Mouse (Mus musculus) NIH3T3 (cell line): ENCODE measurements around the gene Zar1.
"Not testable (repeated sequence)": the region's sequence is repeated elsewhere in the genome, so short reads cannot be mapped to it uniquely, and the experiment has no call there.

ENCODE experiments used
- DNase-seq: peaks from one replicate; pipeline ENCODE4 v3.0.0-alpha.2; 2012; ENCODE audit warnings: low read depth

Zar1 gene

DNA sequence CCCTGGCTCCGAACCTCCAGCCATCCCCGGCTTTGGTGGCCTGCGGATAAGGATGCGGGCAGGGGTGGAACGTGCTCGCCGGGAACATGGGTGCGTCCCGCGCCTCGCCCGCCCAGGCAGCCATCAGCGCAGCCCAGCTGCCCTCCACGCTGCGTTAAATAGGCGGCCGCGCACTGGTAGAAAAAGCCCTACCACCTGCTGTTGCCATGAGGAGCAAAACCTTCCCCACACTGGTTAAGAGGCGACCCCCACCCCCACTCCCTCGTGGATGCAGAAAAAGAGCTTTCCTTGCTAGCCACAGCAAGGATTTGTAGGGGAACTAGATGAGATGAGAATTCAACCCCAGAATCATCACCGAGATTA, at the start of gene Zar1:
Gene Zar1, minus strand, starts transcription at position 285 of the 363 bp plus-strand sequence.
- DNase-seq: not testable (repeated sequence)

DNA sequence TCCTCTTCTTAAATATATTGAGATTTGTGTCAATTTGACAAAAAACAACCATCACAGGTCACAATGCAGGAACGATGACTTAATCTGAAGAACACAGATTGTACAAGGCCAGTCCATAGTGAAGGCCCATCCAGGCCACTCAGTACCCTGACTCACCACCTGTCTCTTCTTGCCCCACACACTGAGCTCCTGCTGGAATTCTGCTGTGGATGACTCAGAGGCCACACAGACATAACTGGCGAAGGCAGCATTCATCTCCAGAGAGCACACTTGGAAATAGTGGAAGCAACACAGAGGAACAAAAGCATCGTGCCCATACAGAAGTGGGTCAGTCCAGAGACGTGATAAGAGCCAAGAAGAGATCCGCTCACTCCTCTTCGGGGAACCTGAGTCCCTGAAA, 49.0 kb upstream of the Zar1 start:
- peak; percentile 61 for DNase-seq

DNA sequence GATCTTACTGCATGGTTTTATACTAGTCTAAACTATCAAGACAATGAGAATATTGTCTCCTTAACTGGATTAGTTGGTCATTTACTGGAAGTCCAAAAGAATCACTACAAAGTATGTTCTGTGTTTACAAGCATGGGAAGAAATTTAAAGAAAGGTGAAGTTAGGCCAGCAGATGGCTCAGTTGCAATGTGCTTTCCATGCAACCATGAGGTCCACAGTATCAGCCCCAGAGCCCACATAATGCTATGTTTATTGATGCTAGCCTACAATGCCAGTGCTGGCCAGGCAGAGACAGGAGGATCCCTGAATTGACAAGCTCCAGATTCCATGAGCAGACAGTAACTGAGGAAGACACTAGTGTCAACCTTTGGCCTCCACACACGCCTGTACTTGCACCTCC, 40.0 kb upstream of the Zar1 start:
- DNase-seq: peak; percentile 17

DNA sequence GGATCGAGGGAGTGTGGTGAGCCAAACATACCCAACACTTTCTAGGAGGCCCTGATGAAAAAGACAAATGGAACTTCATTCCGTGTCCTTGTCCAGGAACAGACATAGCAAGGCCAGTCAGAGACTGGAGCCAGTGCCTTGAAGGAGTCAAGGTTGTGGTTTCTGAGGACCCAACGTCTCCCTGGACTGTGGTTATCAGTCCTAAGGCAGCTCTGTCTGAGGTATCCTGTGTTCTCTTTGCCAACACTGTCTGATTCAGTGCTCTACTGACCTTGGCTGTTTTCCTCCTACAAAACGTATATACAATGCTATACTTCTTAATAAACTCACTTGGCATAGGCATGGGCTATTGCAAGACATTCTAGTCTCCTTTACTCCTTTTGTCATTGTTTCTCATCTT, 36.4 kb upstream of the Zar1 start:
- no peak for DNase-seq

DNA sequence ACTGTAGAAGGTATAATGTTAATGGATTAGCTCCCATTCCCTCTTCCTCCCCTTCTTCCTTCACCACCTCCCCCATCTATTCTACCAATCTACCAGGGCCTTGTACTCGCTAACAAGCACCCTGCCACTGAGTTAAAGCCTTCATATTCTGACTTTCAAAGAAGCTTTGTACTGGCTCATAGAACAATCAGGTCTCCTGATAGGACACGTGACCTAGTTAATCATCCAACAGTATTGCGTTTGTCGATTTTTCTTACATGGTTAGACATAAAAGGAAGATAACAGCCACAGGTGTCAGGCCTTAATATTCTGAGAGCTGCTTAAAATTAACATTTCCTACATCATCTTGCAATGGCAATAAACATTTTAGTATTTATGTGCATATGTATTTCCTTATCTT, 22.1 kb upstream of the Zar1 start:
- no peak for DNase-seq

DNA sequence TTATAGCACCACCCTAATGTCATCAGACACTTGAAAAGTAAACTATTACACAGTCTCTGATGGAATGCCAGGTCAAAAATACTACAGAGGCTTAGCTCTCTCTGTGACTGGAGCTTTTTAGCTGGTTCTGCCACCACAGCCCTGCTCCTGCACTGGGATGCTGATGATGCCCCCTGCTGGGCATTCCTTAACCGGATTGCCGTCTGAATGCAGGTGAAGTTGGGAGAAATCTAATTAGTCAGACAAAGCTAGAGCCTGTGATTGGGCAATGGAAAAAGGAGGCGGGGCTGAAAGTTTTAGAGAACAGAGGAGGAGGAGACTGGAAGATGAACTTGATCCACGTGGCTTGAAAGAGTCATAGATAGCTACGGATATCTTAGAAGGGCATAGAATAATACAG, 20.0 kb upstream of the Zar1 start:
- peak; percentile 71 for DNase-seq

DNA sequence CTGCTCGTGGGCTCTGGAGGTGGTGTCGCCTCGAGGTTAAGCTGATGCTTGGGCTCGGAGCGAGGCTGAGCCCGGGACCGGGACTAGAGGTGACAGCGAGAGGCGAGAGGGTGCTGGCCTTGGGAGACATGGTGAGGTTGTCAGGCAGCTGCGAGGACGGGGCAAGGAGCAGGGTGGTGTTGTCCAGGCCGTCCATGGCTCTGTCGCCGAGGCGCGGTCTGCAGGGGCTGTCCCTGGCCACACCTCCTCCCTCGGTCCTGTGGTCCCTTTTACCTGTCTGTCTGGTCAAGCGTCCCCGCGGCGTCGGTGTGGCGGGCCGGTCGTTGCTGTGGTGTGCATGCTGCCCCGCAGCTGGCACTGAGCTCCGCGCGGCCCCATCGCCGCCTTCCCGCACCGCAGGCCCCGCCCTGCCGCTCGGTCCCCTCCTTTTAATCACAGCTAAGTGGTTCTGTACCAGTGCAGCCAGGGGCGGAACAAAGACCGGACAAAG, 6.2 kb upstream of the Zar1 start, which contains the start of gene Gm5868:
Gene Gm5868, minus strand, starts transcription at position 360 of the 490 bp plus-strand sequence.
- DNase-seq: no peak

DNA sequence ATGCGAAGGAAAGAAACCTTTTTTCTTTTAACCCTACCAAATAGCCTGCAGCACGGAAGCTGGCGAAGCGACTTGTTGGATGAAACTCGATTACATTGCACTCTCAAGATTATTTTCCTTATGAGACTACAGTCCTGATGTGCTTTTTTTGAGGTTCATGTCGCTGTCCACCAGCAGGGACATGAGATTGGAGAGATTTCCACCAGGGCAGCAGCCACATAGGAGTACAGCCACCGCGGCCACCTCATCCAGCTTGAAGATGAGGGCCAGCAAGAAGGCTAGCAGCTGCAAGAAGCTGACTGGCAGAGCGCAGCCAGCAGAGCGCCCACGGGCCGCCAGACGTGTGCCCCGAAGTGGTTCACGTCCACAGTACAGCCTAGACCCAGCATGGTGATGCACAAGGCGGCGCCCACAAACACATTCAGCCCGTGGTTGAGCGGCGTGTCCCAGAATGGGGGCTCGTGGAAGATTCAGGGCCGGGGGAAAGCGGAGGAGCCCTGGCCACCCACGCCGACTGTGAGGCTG, 5.7 kb upstream of the Zar1 start:
- not testable (repeated sequence) for DNase-seq

DNA sequence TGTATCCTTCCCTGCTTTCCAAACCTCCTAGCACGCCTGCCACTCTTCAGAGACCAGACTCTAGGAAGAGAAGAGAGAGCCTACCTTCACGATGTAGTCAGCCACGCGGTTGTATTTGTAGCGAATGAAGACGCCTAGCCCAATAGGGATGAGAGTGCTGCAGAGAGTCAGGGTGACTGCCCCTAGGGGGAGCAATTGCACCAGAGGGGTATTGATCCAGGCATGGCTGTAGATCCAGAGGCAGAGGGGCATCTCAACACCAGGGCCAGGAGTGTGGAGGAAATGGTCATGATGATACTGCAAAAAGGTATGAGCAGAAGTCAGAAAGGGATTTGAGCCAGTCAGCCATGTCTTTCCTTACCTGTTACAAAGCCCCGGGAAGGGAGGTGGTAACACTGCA, 5.1 kb upstream of the Zar1 start:
- DNase-seq: not testable (repeated sequence)

DNA sequence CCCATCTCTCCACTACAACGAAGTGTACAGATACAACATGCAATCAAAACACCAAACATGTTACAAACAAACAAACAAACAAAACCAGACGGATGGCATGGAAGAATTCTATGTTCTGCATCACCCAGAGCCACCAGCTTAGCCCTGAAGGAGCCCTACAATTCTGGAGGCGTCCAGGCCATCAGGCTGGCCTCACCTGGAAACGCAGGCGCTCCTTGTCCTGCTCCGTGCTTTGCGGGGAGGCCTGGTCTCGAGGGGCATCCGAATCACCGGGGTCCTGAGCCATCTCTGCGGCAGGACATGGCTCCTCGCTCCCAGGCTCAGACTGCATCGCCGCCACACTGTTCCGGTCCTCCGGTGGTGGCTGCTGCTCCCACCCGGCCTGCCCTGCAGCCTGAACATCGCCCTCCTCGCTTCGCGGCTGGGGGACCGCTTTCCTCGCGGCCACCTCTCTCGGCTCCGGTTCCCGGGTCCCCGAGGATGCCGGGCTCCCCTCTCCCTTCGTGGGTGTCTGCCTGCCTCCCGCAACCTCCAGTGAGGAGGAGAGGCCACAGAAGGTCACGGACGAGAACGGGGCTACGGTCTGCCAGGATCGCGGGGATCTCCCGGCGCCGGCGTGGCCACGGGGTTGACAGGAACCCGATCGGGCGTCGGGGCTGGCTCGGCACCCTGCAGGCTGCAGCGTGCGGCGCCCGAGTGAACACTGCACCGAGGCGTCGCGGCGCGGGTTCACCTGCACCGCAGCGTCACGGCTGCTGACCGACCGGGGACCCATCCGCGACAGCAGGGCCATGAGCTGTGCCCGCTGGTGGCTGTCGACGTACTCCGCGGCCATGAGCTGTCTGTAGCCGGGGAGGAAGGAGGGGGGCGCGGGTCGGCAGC, 725 bp downstream of the Zar1 start:
- not testable (repeated sequence) for DNase-seq

DNA sequence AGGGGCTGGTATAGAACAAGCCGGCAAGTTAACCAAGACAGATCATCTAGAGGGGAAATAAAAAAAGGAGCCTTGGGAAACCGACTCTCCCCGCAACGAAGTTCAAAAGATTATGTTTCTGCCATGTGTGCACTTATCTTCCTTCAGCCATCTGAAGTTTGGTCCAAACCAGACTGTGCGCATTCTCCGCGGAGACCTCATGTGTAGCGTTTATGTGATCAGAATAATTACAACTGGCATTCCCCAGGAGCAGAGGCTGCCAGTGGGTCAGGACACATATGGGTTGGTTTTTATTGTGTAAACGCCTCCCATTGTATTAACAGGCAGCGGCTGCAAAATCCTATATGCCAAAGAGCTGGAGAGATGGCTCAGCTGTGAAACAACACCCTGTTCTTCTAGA, 1.5 kb downstream of the Zar1 start:
- not testable (repeated sequence) for DNase-seq

DNA sequence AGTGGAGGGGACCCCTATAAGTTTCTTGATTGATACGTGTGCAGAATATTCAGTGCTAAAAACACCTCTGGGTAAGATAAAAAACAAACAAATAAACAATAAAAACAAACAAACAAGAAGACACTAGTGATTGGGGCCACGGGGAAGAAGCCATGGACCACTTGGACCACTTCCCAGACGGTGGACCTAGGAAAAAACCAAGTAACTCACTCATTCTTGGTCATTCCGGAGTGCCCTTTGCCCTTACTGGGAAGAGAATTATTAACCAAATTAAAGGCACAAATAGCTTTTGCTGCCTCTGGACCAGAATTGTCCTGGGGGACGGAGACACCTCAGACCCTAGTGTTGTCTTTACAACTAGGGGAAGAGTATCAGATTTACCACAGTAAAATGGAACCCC, 15.4 kb downstream of the Zar1 start:
- DNase-seq: no peak

DNA sequence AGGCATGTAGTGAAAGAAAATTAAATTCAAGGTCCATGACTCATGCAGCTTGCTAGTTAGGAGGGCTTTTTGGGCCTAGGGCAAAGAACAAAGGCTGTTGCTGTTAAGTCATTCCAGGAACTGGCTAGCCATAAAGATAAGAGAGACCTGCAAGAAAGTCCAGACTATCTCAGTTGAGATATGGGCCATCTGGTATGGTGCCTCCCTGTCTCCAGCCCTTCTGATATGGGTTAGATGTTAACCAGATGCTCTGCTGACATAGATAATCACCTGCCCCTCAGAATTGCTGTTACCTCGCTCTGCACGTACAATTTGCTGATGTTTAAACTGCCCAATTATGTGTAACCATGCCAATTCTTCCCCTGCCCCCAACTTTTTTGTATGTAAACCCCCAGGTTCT, 17.9 kb downstream of the Zar1 start:
- not testable (repeated sequence) for DNase-seq

DNA sequence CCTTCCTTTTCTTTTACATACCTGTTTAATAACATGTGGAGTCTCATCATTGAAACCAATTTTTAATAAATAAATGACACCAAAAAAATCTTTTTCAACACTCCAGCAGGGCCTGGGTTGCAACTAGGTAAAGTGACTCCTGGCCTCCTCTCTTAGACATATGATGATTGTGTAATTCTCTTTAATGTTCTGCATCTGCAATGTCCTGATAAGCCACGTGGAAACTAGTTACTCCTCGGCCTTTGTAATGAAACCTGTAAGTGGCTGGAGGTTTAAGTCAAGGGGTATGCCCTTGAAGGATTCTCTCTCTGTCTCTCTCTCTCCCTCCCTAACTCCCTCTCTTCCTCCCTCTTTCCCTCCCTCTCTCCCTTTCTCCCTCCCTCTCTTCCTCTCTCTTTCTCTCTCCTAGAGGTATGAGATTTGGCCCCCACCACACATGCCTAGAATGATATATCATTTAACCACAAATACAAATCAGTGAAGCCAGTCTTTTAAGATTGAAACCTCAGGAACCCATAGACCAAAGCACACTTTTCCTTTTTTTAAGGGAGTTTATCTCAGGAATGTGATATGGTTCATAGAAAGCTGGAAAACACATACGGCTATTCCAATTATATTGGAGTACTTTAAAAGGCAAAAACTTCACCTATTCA, 20.0 kb downstream of the Zar1 start:
- DNase-seq: no peak

DNA sequence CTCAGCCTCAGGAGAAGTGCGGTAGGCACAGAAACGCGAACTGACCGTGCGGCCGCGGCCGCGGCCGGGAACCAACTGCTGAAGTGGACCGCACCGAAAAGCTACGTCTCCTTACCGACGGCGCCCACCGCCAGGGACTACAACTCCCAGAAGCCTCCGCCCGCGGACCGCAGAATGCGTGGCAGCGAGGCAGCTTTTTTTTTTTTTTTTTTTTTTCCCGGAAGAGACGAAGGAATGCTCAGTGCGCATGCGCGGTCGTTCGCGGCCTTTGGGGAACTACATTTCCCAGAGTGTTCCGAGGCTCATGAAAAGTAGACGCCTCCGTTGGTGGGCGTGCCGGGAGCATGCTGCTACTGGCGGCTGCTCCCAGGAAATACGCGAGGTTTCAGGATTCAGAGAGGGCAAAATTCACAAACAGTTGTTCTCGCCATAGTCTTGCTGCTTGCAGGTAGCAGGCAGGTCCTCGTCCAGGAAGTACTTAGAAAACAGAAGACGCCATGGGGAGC, 21.5 kb downstream of the Zar1 start, which contains the start of gene Nfxl1:
Gene Nfxl1, minus strand, starts transcription at position 141 of the 506 bp plus-strand sequence.
- peak; percentile 100 for DNase-seq

DNA sequence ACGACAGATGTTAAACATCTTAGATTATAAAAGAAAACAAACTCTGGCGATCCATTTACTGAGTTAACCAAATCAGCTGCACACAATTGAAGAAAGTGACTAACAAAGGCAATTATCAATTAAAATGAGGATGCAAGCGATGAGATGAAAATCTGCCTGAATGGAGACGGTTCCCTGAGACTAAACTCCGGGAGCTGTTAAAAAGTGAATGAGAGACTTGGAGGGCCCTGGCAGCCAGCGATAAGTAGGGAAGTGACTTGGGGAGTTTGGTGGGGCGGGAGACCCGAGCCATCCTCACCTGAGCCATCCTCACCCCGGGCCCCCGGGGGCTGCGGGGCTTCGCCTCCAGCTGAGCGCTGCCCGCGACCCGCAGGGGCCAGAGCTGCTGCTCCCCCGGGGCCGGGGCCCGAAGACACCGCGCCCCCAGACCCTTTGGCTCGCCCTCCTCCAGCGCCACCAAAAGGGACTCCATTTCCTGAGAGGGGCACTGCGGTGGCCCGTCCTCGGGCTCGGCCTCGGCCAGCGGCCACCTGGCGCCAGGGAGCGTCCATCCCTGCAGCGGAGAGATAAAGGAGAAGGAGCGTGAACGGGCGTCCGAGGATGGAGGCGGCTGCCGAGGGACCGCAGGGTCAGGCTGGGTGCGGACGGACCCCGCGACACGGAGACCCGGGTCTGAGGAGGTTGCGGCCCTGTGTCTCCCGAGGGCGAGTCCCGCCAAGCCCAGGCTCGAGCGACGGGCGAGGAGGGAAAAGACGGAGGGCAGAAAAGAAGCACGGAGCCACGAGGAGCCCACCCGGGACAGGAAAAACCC, 22.1 kb downstream of the Zar1 start:
- peak; percentile 25 for DNase-seq

DNA sequence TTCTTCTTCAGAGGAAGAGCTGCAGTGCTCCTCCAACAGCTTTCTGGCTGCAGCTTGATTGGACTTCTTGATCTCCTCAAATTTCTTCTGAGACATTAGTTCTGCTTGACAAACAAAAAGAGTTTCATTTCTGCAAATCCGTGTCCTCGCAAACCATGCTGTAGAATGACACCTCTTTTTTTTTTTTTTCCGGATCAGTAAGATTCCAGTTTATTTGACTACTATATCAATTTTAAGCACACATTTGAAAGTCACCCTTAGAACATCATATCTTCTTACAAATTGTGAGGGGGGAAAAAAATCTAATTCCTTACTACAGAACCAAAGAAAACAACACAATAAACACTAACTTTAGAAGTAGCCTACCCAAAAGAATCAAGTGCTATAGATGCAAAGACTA, 24.8 kb downstream of the Zar1 start:
- no peak for DNase-seq

DNA sequence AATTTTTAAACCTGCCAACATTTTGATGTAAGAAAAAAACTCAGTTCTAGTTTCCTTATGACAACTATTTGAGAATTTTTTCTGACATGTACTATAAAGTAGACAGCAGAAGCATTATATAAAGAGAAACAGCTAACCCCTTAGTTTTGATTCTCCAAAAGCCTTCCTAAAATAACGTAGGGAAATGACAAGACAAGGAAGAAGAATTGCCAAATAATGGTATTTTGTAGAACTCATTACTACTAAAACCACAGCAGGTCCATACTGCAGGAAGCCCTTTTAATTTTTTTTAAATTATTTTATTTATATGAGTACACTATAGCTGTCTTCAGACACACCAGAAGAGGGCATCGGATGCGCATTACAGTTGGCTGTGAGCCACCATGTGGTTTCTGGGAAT, 29.8 kb downstream of the Zar1 start:
- DNase-seq: peak; percentile 13

DNA sequence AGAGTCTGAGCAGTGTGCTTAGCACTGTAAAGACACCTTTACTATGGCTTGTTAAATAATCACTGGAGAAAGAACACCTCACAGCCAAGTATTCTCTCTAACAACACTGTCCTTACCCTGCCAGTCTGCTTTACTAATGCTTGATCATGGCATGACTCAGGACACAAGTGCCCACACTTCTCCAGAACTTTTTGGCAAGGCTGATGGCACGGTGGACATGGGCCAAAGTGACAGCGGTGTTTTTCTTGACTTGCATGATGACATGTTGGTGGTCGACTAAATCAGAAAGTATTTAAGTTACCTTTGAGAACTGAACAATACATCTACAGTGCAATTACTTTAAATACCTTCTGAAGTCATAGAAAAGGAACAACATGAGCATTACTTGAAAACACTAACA, 52.2 kb downstream of the Zar1 start:
- DNase-seq: peak; percentile 19
